Mouse (Mus musculus): Measurements from ENCODE around the gene Manbal.

Manbal gene

GRCm38 (mm10) chr2:157418206-157418605 lies 50.8 kb downstream of the Manbal start, which contains the start of gene Src:
Src (plus strand) TSS chr2:157418444.
- no peak for DNase-seq

GRCm38 (mm10) chr2:157418609-157419071 lies 51.2 kb downstream of the Manbal start:
- no peak for DNase-seq

GRCm38 (mm10) chr2:157419506-157419905 lies 52.1 kb downstream of the Manbal start:
- no peak for DNase-seq

GRCm38 (mm10) chr2:157420404-157420803 lies 53.0 kb downstream of the Manbal start:
- DNase-seq = no peak

- DNase-seq = no peak
These were observed 54.8 kb downstream of the Manbal start for GRCm38 (mm10) chr2:157422062-157422655.

GRCm38 (mm10) chr2:157422854-157423705 lies 55.7 kb downstream of the Manbal start:
- no peak for DNase-seq

- DNase-seq = no peak
These were observed 56.3 kb downstream of the Manbal start for GRCm38 (mm10) chr2:157423706-157424125.

- DNase-seq = peak in 1 of 2 experiments; percentile 32
These were observed 56.9 kb downstream of the Manbal start for GRCm38 (mm10) chr2:157424126-157424903.

- no peak for DNase-seq
These were observed 57.7 kb downstream of the Manbal start for GRCm38 (mm10) chr2:157424904-157425642.

- DNase-seq = no peak
These were observed 58.2 kb downstream of the Manbal start for GRCm38 (mm10) chr2:157425643-157425988.

- DNase-seq = no peak
These were observed 58.8 kb downstream of the Manbal start for GRCm38 (mm10) chr2:157426171-157426570.

- no peak for DNase-seq
These were observed 59.8 kb downstream of the Manbal start for GRCm38 (mm10) chr2:157427164-157427563.

- DNase-seq = peak; percentile 31
These were observed 61.2 kb downstream of the Manbal start for GRCm38 (mm10) chr2:157428351-157429139.

GRCm38 (mm10) chr2:157429735-157430134 lies 62.3 kb downstream of the Manbal start:
- DNase-seq = no peak

GRCm38 (mm10) chr2:157430667-157431429 lies 63.5 kb downstream of the Manbal start:
- no peak for DNase-seq

GRCm38 (mm10) chr2:157431912-157432311 lies 64.5 kb downstream of the Manbal start:
- DNase-seq = no peak

GRCm38 (mm10) chr2:157432476-157432875 lies 65.1 kb downstream of the Manbal start:
- no peak for DNase-seq

GRCm38 (mm10) chr2:157434041-157434440 lies 66.6 kb downstream of the Manbal start:
- DNase-seq = no peak

- no peak for DNase-seq
These were observed 67.1 kb downstream of the Manbal start for GRCm38 (mm10) chr2:157434497-157434896.

GRCm38 (mm10) chr2:157436496-157436895 lies 69.1 kb downstream of the Manbal start:
- no peak for DNase-seq

- DNase-seq = no peak
These were observed 69.7 kb downstream of the Manbal start for GRCm38 (mm10) chr2:157437123-157437522.
